Mouse (Mus musculus): ENCODE measurements around the gene Snrnp200. TPM values are rescaled to one million over a fixed set of nuclear protein-coding genes. Genes with fewer than 3 reads are reported as not detected.

Snrnp200 gene
- total and polyA plus RNA-seq, 3 experiments = 67.5 to 137 (median 122) TPM

DNA sequence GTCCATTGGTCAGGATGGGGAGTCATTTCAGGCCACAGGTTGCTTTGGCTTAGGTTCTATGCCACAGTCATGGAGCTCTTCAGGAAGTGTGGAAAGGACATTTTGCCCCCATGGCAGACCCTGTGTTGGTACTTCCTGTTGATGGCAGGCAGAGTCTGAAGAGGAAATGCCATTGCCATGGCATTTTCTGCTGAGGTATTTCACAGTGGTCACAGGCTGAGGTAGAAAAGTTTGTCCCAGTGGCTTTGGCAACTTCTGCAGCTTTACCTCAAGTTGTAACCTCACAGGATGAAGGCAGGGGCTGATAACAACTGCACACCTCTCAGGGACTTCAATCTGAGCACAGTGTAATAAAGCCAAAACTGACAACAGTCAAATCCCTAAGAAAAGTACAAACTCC, 18.6 kb upstream of the Snrnp200 start:
- DNase-seq (ENCODE audit: low read depth, low spot score) = no peak
- no peak overlapping the region for H3K27ac ChIP-seq (ENCODE audit: control insufficient read depth, low read depth, low read length)
- no peaks in the 10 kb centered on the region for H3K79me2 ChIP-seq (ENCODE audit: control insufficient read depth, insufficient read depth, low read length, poor library complexity)
- peaks cover 3 to 13% of the 10 kb centered on the region in 2 experiments for H3K27me3 ChIP-seq (ENCODE audit: control insufficient read depth in 1 of 2, insufficient read depth in 2 of 2, low read length in 2 of 2)
- H3K4me1 ChIP-seq (ENCODE audit: control insufficient read depth in 1 of 2, insufficient read depth in 2 of 2, low read length in 2 of 2) = no peaks in the 10 kb centered on the region
- no peak overlapping the region for H3K4me3 ChIP-seq (ENCODE audit: control insufficient read depth in 1 of 2, insufficient read depth in 1 of 2, low read depth in 2 of 2, low read length in 2 of 2)
- no peak overlapping the region for H3K9ac ChIP-seq (ENCODE audit: control insufficient read depth, low read depth, low read length, poor library complexity, severe bottlenecking)
- H3K9me3 ChIP-seq (replicated peaks; ENCODE audit: insufficient read depth, low read length) = no peaks in the 10 kb centered on the region
- TF ChIP-seq GATA1 (IDR thresholded peaks at IDR 0.05; ENCODE audit: low read depth, low read length) = no peak
- TF ChIP-seq ZMIZ1 (IDR thresholded peaks at IDR 0.05; ENCODE audit: low read depth, low read length) = no peak
- H3K36me3 ChIP-seq (ENCODE audit: control insufficient read depth in 1 of 2, insufficient read depth in 2 of 2, low read length in 2 of 2) = no peaks in the 10 kb centered on the region

DNA sequence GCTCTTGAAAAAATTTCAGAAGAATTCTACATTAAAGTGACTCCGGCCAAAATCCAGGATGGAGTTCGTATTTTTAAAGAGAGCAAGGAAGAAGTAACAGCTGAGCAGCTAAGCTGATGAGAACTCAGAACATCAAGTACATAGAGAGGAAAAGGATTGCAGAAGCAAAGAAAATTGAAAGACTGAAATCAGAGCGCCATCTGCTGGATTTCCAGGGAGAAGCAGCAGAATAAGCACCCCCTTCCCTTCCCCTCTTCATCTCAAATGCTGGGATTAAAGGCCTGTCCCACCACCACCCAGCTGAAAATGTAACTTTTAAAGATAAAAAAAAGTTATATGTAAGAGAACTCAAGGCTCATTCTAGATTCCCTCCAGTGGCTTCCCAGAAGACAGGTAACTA, 3.3 kb upstream of the Snrnp200 start:
- Histone ChIP-seq H3K79me2 (ENCODE audit: control insufficient read depth, insufficient read depth, low read length, poor library complexity) (peaks cover 13% of the 10 kb centered on the region), H3K27me3 (ENCODE audit: control insufficient read depth in 1 of 2, insufficient read depth in 2 of 2, low read length in 2 of 2) (no peaks in the 10 kb centered on the region), H3K9me3 (replicated peaks; ENCODE audit: insufficient read depth, low read length) (no peaks in the 10 kb centered on the region), H3K36me3 (ENCODE audit: control insufficient read depth in 1 of 2, insufficient read depth in 2 of 2, low read length in 2 of 2) (peaks cover 0 to 4% of the 10 kb centered on the region in 2 experiments; a peak in 2 of 4 replicates), H3K27ac (ENCODE audit: control insufficient read depth, low read depth, low read length) (no peak overlapping the region), H3K9ac (ENCODE audit: control insufficient read depth, low read depth, low read length, poor library complexity, severe bottlenecking) (no peak overlapping the region), H3K4me1 (ENCODE audit: control insufficient read depth in 1 of 2, insufficient read depth in 2 of 2, low read length in 2 of 2) (no peaks in the 10 kb centered on the region; a peak in 1 of 4 replicates), H3K4me3 (ENCODE audit: control insufficient read depth in 1 of 2, insufficient read depth in 1 of 2, low read depth in 2 of 2, low read length in 2 of 2) (no peak overlapping the region)
- TF ChIP-seq MAX (IDR thresholded peaks at IDR 0.05; ENCODE audit: low read length) (no peak), JUND (IDR thresholded peaks at IDR 0.05; ENCODE audit: low read depth, low read length) (no peak), USF2 (IDR thresholded peaks at IDR 0.05; ENCODE audit: borderline replicate concordance in 1 of 2, insufficient read depth in 1 of 2, low read depth in 1 of 2, low read length in 2 of 2) (no peak), CHD1 (IDR thresholded peaks at IDR 0.05; ENCODE audit: low read depth, low read length) (no peak), ZC3H11A (IDR thresholded peaks at IDR 0.05; ENCODE audit: low read depth, low read length) (peak; percentile 66), MAZ (IDR thresholded peaks at IDR 0.05; ENCODE audit: low read depth, low read length) (peak; percentile 56; the same call in 1 of the 2 replicates), RAD21 (IDR thresholded peaks at IDR 0.05; ENCODE audit: low read depth, low read length) (peak; percentile 85), SMC3 (IDR thresholded peaks at IDR 0.05; ENCODE audit: low read depth, low read length) (peak; percentile 77), MYB (IDR thresholded peaks at IDR 0.05; ENCODE audit: low read depth, low read length) (no peak), ZNF384 (IDR thresholded peaks at IDR 0.05; ENCODE audit: low read depth, low read length) (0 out of 2 replicates have a peak, but pooled peaks have one; percentile 13), SIN3A (IDR thresholded peaks at IDR 0.05; ENCODE audit: low read length) (peak; percentile 27; the same call in 1 of the 2 replicates), TAL1 (IDR thresholded peaks at IDR 0.05; ENCODE audit: low read length) (no peak), CTCF (IDR thresholded peaks at IDR 0.05 in 2 of 3, conservative IDR thresholded peaks at IDR 0.05 in 1 of 3; ENCODE audit: control insufficient read depth in 1 of 3, insufficient read depth in 1 of 3, low read depth in 2 of 3, low read length in 3 of 3, poor library complexity in 1 of 3, severe bottlenecking in 1 of 3) (peak; percentile 54 to 84 (median 74)), NRF1 (IDR thresholded peaks at IDR 0.05; ENCODE audit: insufficient read depth, low read depth, low read length, poor library complexity, severe bottlenecking) (no peak)
- peak; percentile 73 for DNase-seq (ENCODE audit: low read depth, low spot score)

All from MEL (cell line).